Mouse (Mus musculus) adrenal gland, postnatal 14 days (tissue): ENCODE measurements around the gene Ncoa3. TPM values are rescaled to one million over a fixed set of nuclear protein-coding genes. Genes with fewer than 3 reads are reported as not detected.
A peak's percentile ranks its signal among the peaks of the same experiment; 100 is the strongest.
"Not testable (repeated sequence)": the region's sequence is repeated elsewhere in the genome, so short reads cannot be mapped to it uniquely, and the experiment has no call there.

Experiments used
- DNase-seq: peaks from one replicate; pipeline ENCODE4 v3.0.0; 2021; ENCODE audit warnings: mixed read lengths
- long read RNA-seq, 2 experiments: library from polyadenylated mRNA; stranded (forward); transcript quantifications; one replicate each; pipeline ENCODE4 v2.0.0; 2021
- total RNA-seq: library from RNA; stranded (reverse); gene quantifications from 2 replicates; pipeline ENCODE4 v1.2.3, GENCODE M21; 2021

Ncoa3 gene
- 31.3 and 42.8 TPM in 2 replicates for total RNA-seq
- long read RNA-seq, experiment 1, full-length matches to known transcripts = 2 of 5 reads
- long read RNA-seq, experiment 1, partial matches to known transcripts = 1 of 5 reads
- long read RNA-seq, experiment 1, other reads (novel, unspliced or antisense) = 2 of 5 reads
- long read RNA-seq, experiment 2, full-length matches to known transcripts = 2 of 6 reads
- long read RNA-seq, experiment 2, partial matches to known transcripts = 3 of 6 reads
- long read RNA-seq, experiment 2, other reads (novel, unspliced or antisense) = 1 of 6 reads

DNA sequence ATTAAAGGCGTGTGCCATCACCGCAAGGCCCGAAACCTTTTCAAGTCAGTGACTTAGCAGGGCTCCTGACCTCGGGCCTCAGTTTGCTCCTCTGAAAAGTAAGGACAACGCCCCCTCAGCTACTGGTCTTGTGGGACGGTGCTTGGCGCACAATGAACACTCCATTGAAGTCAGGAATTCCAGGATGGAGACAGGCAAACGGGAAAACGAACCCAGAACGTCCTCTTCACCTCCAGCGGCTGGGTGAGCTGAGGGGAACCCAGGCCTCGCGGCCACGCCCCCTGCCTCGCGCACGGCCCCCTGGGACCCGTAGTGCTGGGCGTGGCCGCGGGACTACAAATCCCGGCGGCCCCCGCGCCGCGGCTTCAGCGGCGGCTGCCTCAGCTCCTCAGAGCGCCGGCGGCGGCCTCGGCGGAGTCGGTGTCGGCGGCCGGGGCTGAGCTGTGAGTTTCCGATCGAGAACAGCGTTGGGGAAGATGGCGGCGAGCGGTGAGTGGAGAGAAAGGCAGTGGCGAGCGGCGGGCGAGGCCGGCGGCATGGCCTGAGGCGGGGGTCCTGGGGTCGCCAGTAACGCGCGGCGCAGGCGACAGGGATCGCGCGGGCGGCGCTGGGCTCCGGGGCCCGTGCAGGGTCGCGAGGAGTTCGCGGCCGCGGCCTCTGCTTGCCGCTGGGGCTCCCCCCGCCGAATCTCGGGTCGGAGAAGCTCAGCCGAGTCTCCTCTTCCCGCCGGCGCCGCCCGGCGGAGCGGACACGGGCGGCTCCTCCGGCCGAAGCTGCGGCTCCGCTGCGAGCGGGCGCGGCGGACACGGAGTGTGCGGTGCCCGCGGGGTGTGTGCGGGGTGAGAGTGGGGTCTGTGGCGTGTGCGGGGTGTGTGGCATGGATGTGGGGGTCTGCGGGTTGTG lies at the start of gene Ncoa3:
TSS of gene Ncoa3 (plus strand) at position 367 of the 903 bp plus-strand sequence.
- peak; percentile 97 for DNase-seq

DNA sequence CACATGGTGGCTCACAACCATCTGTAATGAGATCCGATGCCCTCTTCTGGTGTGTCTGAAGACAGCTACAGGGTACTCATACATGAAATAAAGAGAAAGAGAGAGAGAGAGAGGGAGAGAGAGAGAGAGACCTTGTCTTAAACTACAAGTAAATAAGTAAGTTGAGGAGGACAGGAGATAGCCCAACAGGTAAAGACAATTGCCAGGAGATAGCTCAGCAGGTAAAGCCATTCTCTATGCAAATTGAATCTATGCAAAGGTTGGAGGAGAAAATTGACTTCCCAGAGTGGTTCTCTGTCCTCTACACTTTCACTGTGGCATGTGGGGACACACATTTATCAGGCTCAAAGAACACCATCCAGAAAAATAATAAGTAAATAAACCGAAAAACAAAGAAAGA lies 49.3 kb upstream of the Ncoa3 start:
- DNase-seq = no peak

DNA sequence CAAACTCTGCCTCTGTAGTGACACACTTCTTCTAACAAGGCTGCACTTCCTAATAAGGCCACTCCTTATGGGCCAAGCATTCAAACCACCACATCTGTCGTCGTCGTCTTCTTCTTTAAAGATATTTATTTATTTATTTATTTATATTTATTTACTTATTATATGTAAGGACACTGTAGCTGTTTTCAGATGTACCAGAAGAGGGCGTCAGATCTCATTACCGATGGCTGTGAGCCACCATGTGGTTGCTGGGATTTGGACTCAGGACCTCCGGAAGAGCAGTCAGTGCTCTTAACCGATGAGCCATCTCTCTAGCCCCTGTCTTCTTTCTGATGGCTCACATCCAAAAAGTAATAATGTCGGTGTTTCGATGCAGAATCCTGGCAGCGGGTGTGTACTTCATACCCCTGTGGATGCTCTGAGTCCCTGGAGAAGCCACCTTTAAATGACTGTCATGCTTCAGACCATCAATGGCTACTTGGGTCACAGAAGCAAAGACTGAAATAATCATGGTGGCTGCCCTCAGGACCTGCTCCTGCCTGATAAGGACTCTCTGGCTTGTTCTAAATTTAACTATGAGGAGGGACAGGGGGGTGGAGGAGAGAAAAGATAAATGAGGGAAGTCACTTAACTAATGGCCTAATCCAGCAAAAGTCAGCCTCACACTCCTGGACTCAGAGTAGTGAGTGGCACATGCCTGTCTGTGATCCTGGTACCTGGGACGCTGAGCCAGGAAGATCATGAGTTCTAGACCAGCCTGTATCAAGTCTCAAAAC lies 47.7 kb upstream of the Ncoa3 start:
- DNase-seq = no peak

DNA sequence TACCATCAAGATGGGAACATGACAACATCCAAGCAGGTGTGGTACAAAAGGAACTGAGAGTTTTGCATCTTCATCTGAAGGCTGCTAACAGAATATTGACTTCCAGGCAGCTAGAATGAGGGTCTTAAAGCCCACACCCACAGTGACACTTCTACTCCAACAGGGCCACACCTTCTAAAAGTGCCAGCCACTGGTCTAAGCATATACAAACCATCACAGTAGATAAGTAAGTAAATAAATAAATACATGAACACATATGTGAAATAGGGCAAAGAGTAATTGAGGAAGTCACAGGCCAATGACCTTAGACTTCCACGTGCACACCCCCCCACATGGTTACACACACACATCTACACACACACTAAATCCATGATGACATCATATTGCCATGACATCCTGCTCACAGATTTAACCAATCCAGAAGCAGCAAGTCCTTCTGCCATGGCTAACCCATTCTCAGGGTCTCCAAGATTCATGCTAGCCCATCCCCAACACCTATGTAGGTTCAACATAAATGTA lies 46.3 kb upstream of the Ncoa3 start:
- no peak for DNase-seq

DNA sequence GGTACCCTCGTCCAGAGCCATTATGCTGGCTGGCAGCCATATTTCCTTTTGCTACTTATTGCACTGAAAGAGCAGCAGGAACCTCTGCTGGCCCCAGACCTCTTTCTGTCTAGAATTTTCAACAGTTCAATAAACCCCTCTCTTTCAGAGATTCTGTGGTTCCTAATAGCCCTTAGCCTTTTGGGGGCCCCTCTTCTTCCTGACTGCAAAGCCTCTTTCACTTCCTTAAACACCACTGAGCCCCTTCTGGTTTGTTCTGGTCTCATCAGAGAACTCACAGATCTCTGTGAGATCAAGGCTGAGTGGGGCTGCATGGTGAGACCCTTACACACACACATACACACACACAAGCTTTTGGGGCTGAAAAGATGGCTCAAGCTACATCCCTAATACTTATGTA lies 44.4 kb upstream of the Ncoa3 start:
- DNase-seq = no peak

DNA sequence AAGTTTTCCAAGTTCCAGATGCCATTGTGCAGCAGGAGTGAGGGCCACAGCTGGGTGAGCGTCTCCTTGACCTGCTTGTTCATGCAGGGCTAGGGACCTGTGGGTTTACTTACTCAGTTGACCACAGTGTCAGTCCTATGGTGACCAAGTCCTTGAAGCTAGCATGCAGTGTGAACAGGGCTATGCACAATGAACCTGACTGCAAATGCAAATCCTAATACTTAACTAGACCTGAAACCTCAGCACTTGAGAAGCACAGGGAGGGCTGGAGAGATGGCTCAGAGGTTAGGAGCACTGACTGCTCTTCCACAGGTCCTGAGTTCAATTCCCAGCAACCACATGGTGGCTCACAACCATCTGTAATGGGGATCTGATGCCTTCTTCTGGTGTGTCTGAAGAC lies 43.7 kb upstream of the Ncoa3 start:
- not testable (repeated sequence) for DNase-seq

DNA sequence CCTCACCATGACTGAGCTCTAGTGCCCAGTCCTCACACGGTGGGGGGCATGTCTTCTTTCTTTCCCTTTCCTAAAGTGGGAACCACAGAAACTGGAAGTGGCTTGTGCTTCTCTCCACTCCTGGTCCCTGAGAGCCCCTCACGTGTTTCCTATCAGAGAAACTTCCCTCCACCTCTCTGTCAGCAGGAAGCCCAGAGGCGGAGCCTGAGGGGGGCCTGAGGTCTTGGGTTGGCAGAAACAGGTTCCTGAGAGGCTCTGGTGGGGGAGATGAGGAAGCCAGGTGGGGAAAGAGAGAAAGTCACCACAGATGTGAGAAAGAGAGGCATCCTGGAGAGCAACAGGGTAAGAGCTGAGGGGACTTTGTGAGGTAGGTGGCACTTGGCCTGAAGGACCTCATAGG lies 42.7 kb upstream of the Ncoa3 start:
- no peak for DNase-seq

DNA sequence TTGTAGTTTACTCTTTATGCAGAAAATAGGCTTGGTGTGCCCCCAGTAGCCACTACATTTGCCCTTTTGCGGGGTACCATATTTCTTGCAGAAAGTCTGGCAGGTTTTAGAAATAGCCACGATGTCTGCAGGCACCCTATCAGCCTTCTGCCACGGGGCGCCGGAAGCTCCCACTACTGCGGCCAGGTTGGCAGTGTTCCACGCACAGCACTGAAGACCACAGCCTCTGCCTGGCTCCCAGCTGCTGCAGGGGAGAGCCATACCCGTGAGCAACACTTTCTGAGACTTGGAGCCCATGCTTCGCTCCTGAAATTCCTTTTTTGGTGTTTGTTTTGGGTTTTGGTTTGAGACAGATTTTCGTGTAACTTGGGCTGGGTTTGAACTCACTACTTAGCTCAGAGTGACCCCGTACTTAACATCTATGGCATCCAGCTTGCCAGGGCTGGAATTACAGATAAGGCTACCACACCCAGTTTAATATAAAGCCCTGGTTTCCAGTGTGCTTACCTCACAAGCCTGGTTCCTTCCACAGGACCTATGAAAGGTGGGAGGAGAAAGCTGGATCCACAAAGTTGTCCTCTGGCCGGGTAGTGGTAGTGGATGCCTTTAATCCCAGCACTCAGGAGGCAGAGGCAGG lies 40.9 kb upstream of the Ncoa3 start:
- DNase-seq = peak; percentile 20

DNA sequence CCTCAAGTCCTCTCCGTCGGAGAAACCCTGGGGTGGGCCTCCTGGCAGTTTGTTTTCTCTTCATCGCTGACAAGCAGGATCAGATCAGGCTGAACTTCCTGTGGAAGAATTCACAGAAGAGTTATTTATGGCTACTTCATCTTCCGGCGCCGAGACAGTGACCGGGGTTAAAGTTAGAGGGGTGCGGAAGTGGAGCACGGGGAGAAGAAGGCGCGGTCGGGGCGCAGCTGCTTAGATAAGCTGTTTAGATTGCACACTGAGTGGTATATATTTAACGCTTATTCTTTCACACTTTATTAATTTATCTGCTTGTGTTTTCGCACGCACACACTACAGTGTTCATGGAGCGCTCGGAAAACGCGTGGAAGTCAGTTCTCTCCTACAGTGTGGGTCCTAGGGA lies 37.6 kb upstream of the Ncoa3 start:
- peak; percentile 43 for DNase-seq

DNA sequence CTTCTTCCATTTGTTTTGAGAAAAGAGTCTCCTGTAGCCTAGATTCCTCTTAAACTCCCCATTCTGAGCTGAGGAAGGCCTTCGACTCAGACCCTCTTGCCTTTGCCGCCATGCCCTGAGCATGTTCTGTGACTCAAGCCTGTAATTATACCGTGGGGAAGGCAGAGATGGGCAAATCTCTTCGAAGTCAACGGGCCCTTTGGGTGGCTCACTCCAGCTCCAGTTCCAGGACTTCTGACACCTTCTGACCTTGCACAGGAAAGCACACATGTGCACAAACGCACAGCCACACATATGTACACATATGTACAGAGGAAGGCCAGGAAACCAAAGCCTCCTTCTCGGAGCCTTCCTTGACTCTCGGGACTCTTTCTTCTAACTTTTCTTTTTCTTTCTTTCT lies 37.0 kb upstream of the Ncoa3 start:
- no peak for DNase-seq

DNA sequence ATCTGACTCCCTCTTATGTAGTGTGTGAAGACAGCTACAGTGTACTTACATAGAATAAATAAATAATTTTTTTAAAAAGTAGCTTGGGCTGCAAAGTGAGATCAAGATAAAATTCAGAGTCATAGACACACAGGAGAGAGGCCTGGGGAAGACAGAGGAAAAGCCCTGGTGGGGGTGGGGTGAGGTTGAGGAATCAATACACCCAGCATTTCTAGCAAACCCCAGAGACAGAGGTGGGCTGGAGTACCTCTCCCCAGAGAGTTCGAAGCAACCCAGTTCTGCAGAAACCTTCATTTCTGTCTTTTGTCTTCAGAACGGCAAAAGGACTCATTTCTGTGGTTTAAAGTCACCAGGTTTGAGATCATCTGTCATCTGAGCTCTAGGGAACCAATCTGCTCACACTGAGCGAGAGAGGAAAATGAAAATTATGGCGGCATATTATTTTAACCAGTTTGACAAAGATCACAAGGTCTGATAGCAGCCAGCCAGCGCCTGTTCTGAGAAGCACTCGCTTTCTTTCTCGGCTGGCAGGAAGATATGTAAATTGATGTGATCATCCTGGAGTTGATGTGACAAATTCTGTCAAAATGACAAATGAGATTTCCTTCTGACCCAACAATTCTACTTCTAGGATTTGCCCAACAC lies 36.2 kb upstream of the Ncoa3 start:
- no peak for DNase-seq

DNA sequence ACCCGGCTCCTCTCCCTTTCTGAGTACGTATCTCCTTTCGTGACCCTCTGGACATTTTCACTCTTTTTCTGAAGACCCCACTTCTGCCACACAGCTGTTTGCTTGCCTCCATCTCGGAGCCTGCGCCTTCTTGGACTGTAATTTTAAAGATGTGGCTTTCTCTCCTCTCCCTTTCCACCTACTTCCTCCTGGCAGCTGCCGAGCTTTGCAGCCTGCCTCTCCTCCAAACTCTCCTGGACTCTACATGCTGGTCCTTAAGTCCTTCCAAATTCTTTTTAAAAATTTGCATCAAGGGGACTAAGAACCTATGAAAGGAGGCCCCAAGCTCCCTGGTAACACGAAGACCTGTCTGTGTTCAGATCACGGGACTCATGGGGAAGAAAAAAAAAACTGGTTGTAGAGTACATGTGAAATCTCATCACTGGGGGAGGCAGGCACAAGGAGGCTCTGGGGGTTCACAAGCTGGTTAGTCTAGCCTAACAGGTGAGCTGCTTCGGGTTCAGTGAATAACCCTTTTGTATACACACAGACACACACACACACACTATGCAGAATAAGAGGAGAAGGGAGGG lies 35.1 kb upstream of the Ncoa3 start:
- DNase-seq = no peak

DNA sequence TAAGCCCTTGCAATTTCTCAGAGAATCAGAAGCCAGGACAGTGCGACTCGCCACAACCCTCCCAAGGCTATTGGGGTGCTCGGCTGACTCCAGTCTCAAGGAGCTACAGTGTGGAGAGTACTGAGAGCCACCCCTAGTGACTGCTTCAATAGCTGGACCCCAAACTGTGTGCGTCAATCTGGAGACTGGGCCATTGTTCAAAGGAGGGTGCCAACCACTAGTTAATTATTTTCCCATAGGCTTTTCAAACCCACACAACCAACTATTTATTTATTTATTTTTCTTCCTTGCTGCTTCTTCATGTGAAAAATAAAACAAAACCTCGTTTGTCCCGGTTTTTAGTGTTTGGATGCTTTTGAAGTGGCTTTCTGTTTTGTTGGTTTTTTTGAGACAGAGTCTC lies 33.9 kb upstream of the Ncoa3 start:
- no peak for DNase-seq

DNA sequence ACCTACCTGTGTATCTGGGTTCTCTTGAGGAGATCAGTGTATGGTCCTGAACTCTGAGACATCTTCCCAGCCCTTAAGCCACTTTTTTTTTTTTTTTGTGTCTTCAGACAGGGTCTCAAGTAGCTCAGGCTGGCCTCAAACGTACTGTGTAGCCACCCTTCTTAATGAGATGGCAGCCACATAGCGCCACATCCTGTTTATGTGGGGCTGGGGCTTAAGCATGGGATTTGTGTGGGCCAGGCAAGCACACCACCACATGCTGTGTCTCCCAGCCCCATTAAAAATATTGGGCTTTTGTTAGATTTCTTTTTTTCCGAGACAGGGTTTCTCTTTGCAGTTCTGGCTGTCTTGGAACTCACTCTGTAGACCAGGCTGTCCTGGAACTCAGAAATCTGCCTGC lies 31.7 kb upstream of the Ncoa3 start:
- no peak for DNase-seq

DNA sequence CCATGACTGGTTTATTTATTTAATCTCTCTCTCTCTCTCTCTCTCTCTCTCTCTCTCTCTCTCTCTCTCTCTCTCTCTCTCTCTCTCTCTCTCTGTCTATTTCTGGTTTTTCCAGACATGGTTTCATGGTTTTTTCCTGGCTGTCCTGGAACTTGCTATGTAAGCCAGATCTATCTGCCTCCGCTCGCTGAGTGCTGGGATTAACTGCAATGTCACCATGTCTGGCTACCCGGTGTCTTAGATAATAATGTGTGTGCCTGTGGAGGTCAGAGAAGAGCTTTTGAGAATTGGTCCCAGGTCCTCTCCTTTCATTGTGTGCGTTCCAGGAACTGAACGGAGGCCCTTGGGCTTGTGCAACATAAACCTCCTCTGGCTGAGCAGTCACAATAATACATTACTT lies 29.6 kb upstream of the Ncoa3 start:
- no peak for DNase-seq

DNA sequence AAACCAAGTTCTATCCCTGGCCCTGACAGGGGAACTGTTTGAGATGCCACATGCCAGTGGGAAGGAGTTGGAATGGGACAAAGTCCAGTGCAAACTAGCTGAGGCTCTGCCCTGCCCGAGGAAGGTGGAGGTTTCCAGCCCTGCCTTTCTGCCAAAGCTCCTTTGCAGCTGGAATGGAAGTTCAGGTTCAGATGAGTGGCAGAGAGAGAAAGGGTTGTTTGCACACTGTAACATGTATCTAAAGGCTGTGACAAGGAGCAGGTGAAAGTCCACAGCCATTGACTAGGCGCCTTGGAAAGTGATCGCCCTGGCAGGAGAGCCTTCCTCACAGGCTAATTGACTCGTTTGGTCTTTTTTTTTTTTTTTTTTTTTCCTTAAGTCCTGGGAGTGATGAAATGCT lies 28.3 kb upstream of the Ncoa3 start:
- DNase-seq = peak; percentile 21

DNA sequence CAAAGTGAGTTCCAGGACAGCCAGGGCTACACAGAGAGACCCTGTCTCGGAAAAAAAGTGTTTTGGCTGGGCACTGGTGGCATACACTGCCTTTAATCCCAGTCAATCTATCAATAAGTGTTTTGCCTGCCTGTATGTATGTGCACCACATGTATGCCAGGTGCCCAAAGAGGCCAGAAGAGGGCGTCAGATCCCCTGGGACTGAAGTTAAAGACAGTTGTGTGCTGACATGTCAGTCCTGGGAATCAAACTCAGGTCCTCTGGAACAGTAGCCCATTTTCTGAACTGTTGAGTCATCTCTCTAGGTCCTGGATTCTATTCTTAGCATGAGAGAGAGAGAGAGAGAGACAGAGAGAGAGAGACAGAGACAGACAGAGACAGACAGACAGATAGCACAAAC lies 25.4 kb upstream of the Ncoa3 start:
- DNase-seq = no peak

DNA sequence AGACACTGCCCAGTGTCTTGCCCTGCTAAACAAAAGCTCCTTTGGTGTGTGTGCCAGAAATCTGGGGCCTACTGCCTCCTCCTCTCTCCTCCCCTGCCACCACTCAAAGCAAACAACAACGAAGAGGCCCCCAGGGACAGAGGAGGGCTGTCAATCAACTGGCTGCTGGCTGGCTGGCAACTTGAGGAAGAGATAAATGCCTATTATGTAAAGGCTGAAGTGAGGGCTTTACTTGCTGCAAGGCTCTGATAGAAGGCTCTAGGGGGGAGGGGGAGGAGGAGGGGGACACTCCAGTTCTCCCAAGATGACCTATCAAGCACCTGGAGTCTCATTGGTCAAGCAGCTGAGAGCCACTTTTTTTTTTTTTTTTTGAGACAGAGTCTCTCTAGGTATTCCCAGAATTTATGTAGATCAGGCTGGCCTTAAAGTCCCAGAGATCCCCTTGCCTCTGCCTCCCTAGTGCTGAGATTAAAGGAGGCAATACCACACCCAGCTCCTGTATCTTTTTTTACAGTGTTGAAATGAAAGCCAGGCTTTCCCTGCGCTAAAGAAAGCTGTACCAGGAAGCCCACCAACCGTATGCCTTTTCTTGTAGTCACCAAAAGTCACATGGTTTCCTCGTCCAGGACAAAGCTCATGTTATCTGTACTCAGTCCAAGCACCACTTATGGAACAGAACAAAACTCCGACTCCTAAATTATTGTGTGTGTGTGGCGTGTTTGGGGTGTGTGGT lies 24.4 kb upstream of the Ncoa3 start:
- peak; percentile 64 for DNase-seq

DNA sequence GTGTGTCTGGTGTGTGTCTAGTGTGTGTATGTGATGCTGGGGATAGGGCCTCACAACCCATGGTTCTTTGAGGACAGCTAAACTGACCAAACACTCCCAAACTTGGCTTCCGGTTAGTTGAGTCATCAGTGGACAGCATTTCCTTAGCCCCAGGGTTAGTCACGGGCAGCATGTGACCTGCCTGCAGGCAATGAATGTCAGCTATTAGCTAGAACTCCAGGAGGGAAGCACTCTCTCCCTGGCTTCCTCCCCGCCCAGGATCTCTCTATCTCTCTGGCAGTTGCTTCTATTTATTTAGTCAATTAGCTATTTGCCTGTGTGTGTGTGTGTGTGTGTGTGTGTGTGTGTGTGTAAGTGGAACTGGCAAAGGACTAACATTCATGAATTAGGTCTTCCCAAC lies 23.6 kb upstream of the Ncoa3 start:
- DNase-seq = peak; percentile 76

DNA sequence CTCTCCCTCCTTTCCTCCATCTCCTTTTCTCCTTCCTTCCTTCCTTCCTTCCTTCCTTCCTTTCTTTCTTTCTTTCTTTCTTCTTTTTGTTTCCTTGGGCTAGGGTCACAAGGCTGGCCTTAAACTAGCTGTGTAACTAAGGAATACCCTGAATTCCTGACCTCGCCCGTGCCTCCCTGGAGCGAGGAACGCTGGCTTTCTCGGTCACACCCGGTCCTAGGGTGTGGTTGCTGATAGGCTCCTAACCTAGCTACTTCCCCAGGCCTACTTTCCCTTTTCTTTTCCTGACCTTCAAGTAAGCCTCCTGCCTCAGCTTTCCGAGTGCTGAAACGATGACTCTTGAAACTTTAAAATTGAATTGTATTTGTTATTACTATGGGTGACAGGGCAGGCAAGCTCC lies 23.0 kb upstream of the Ncoa3 start:
- no peak for DNase-seq

DNA sequence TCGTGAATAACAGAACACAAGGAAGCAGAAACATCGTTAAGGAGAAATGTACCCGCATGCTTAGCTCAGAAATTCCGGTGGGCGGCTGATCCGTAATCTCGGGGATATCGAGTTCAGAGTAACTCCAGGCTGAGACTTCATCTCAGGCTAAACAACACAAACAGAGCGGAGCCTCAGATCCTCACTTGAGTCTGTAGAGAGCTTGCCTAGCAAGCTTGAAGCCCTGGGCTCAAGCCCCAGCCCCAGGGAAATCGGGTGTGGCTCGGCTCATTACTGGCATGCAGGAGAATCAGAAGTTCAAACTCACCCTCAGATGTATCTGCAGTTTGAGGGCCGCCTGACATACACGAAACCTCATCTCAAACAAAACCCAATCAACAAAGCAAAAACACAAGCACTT lies 22.5 kb upstream of the Ncoa3 start:
- no peak for DNase-seq
